Mouse (Mus musculus): ENCODE results near the gene B3galt2.
"Not testable (repeated sequence)": the region's sequence is repeated elsewhere in the genome, so short reads cannot be mapped to it uniquely, and the experiment has no call there.

B3galt2 gene

GRCm38 (mm10) chr1:143640650-143641407 lies at the start of gene B3galt2:
TSS of gene B3galt2 (plus strand) at chr1:143640664.
- in situ Hi-C loops (cut with MseI, MboI) = no loop called here

- in situ Hi-C loops (cut with MseI, MboI) = no loop called here
Observed at GRCm38 (mm10) chr1:143596864-143597263, 43.6 kb upstream of the B3galt2 start.

- in situ Hi-C loops (cut with MseI, MboI) = no loop called here
Observed at GRCm38 (mm10) chr1:143608911-143609310, 31.6 kb upstream of the B3galt2 start.

DNA sequence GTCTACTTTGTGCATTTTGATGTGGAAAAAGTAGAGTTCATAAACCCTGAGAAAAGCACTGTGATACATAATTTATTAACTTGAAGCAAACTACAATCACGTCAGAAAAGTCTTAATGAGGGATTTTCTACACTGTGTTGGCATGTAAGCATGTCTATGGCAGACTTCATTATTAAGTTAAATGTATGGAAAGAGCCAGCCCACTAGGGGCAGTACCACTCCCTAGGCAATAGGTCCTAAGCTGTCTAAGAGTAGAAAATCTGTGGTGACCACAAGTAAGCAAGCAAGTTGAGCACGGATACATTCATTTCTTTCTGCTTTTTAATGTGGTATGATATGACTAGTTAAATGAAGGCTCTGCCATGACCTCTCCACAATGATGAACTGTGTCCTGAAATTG lies 27.6 kb upstream of the B3galt2 start:
- in situ Hi-C loops (cut with MseI, MboI) = no loop called here

DNA sequence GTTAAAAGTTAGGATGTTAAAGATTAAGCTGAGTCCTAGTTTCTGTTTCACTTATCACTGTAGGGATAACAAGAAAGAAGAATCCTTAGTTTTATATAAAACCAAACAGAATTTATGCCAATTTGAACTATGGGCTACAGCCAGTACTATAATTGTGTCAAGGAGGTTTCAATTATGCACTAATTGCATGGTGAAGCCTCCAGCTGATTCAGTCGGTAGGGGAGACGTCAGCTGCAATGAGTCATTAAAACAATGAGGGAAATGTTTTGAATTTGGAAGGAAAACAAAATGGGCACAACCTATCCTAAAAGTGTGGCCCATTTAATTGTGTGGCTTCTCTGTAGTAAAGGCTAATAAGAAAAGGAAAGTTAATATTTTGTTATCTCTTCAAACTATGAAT lies 20.7 kb upstream of the B3galt2 start:
- in situ Hi-C loops (cut with MseI, MboI) = no loop called here

- in situ Hi-C loops (cut with MseI, MboI) = no loop called here
Observed at GRCm38 (mm10) chr1:143621930-143622329, 18.5 kb upstream of the B3galt2 start.

DNA sequence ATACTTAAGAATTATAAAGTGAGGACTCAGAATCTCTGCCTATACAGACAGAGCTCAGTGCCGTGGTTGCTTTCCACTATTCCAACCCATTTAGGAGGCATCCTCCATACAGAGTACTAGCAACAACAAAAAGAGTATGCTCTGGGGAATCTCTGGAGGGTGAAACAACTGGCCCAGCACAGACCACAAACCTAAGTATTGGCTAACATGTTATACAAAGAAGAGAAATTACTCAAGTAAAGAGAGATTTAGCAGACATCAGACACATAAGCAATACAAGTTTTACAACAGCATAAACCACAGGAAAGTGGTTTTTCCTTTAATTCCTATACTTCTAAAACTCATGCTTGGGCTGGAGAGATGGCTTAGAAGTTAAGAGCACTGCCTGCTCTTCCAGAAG lies 17.8 kb upstream of the B3galt2 start:
- in situ Hi-C loops (cut with MseI, MboI) = no loop called here

- in situ Hi-C loops (cut with MseI, MboI) = no loop called here
Observed at GRCm38 (mm10) chr1:143631337-143631736, 9.1 kb upstream of the B3galt2 start.

GRCm38 (mm10) chr1:143632361-143632760 lies 8.1 kb upstream of the B3galt2 start:
- in situ Hi-C loops (cut with MseI, MboI) = no loop called here

GRCm38 (mm10) chr1:143632854-143633587 lies 7.4 kb upstream of the B3galt2 start:
- in situ Hi-C loops (cut with MseI, MboI) = no loop called here

- in situ Hi-C loops (cut with MseI, MboI) = no loop called here
Observed at GRCm38 (mm10) chr1:143644221-143644620, 3.8 kb downstream of the B3galt2 start.

DNA sequence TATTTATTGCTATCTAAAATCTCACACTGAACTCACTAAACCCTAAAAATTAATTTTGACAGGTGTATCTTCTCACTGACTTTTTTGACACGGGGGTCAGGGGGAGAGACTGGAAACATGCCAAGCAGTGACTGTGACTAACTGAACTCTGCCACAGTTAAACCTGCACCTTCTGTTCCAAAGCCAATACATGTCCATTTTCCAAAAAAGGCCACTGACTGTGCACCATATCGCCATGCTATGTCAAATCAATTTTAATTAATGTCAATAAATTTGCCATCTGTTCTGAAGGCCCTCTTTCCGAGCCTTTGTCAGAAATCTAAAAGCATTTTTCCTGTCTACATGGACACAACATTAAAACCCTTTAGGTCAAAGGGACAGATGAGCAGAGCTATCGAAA lies 4.9 kb downstream of the B3galt2 start:
- in situ Hi-C loops (cut with MseI, MboI) = no loop called here

DNA sequence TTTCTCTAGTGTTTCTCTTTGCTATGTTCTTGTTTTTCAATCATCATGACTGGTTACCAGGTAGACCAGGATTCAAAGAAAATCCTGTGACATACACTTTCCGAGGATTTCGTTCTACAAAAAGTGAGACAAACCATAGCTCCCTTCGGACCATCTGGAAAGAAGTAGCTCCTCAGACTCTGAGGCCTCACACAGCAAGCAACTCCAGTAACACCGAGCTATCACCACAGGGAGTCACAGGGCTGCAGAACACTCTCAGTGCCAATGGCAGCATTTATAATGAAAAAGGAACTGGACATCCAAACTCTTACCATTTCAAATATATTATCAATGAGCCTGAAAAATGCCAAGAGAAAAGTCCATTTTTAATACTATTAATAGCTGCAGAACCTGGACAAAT lies 5.8 kb downstream of the B3galt2 start:
- in situ Hi-C loops (cut with MseI, MboI) = no loop called here

DNA sequence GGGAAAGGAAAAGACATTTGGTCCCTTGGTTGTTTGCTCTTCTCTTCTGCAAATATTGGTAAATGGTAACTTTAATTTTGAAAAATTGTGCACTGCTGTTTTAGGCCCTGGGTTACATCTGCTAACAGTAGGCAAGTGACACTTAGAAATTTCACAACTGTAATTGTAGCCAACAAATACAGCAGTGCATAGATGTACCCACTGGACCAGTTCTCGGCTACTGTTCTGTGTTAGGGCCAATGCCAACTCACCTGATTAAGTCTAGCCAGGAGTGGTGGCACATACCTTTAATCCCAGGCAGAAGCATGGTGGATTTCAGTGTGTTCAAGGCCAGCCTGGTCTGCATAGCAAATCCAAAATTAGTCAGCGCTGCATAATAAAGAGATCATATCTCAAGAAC lies 9.9 kb downstream of the B3galt2 start:
- in situ Hi-C loops (cut with MseI, MboI) = no loop called here

DNA sequence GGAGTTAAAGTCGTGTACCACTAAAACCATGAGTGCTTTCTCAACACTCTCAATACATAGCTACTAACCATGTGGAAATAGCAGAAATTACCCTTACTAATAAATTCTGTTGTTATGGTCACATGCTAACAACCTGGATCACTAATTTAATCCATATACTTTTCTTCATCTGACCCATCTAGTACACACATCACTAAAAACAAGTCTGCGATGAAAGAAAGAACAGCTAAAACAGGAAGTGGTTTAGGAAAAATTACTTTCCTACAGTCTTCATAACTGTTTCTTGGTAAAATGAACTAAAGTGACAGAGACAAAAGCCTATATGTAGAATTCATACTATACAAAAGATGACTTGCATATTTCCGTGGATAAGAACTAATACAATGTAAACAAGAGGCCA lies 13.2 kb downstream of the B3galt2 start:
- in situ Hi-C loops (cut with MseI, MboI) = no loop called here

- in situ Hi-C loops (cut with MseI, MboI) = no loop called here
Observed at GRCm38 (mm10) chr1:143663197-143663596, 22.7 kb downstream of the B3galt2 start.

GRCm38 (mm10) chr1:143664786-143665185 lies 24.3 kb downstream of the B3galt2 start:
- in situ Hi-C loops (cut with MseI, MboI) = not testable (repeated sequence)

DNA sequence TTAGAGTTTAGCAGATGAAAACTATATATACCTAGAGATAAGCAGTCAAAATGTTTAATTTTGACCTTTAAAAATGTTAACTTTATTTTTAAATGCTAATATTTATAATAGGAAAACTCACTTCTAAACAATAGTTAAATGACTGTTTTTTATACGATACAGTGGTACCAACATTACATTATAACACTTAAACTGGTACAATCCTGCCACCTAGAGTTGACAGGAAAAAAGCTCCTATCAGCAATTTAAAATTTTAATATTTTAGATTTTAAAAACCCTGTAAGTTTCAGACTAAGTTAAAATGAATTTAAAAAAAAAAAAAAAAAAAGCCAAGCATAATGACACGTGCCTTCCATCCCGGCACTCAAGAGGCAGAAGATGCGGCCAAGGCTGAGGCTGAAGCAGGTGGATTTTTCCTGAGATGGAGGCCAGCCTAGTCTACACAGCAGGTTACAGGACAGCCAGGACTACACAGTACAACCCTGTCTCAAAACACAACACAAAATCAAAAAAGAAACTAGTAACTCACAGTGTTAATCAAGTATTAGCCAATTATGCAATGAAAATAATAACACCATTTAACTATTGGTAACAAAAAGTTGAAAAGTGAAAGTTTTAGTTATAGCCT lies 35.4 kb downstream of the B3galt2 start:
- in situ Hi-C loops (cut with MseI, MboI) = no loop called here

DNA sequence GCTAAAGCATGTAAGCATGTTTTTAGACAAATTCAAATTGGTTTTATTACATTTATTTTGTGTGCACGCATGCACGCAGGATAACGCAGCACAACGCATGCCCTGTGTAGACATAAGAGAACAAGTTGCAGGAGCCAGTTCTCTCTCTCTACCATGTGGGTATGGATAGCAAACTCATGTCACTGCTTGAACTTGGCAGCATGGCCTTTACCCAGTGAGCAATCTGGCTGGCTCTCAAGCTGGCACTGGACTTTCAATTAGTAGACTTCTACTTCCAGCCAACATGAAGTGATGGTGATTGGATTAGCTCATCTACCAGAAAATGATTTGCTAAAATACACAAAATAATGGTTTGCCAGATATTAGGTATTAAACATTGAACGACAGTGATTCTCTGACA lies 40.6 kb downstream of the B3galt2 start:
- in situ Hi-C loops (cut with MseI, MboI) = no loop called here

- in situ Hi-C loops (cut with MseI, MboI) = no loop called here
Observed at GRCm38 (mm10) chr1:143684849-143685248, 44.4 kb downstream of the B3galt2 start.

- in situ Hi-C loops (cut with MseI, MboI) = no loop called here
Observed at GRCm38 (mm10) chr1:143701736-143702135, 61.3 kb downstream of the B3galt2 start.

DNA sequence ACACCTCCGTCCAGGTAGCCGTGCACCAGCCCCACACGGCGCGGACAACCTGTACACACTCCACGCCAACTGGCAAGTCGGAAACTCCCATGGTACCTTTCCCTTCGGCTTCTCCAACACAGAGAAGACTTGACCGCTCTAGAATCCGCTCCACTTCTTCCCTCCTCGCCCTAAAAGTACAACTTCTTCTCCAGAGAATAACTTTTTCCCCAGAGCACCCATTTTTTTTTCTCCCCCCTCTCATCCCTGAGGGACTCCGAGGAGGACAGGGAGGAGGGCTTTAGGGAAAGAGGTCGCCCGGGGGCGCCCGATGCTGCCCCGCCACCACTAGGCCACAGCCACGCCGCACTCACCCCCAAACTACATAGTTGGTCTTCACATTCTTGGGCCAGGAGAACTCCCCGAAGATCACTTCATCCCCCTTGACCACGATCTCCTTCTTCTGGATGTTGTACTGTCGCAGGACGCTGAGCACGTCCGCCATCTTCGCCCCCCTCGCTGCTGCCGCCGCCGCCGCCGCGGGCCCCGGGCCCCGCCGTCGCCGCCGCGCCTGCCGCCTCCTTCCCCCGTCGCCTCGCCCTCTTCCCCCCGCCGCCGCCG lies 61.8 kb downstream of the B3galt2 start:
- in situ Hi-C loops (cut with MseI, MboI) = no loop called here
